Mouse (Mus musculus): ENCODE data around the gene Ptprd. TPM values are rescaled to one million over a fixed set of nuclear protein-coding genes. Genes with fewer than 3 reads are reported as not detected.
A peak's percentile ranks its signal among the peaks of the same experiment; 100 is the strongest.

Ptprd gene
- total RNA-seq, 1 experiment, result 1.3 TPM

GRCm38 (mm10) chr4:77535601-77536000 lies 676.2 kb downstream of the Ptprd start:
- Histone ChIP-seq H3K9ac (ENCODE audit: insufficient read depth, low read depth, low read length, poor library complexity, severe bottlenecking) (no peak overlapping the region), H3K27ac (ENCODE audit: insufficient read depth, low read depth, low read length, poor library complexity, severe bottlenecking) (no peak overlapping the region), H3K4me1 (ENCODE audit: control insufficient read depth in 2 of 2, insufficient read depth in 2 of 2, low read length in 2 of 2, poor library complexity in 1 of 2) (no peaks in the 10 kb centered on the region), H3K4me3 (ENCODE audit: insufficient read depth in 1 of 2, low read depth in 1 of 2, low read length in 2 of 2, poor library complexity in 1 of 2, severe bottlenecking in 1 of 2) (no peak overlapping the region), H3K36me3 (ENCODE audit: control insufficient read depth, insufficient read depth, low read length, poor library complexity, severe bottlenecking) (no peaks in the 10 kb centered on the region), H3K9me3 (ENCODE audit: control insufficient read depth, insufficient read depth, low read depth, low read length) (no peaks in the 10 kb centered on the region)
- DNase-seq (ENCODE audit: low read depth, low spot score), result no peak
- TF ChIP-seq CHD2 (IDR thresholded peaks at IDR 0.05; ENCODE audit: low read depth, low read length) (no peak), ZNF384 (IDR thresholded peaks at IDR 0.05; ENCODE audit: low read depth, low read length) (no peak), MAFK (IDR thresholded peaks at IDR 0.05; ENCODE audit: insufficient read depth, low read depth, low read length) (no peak), HCFC1 (IDR thresholded peaks at IDR 0.05; ENCODE audit: borderline replicate concordance, insufficient read depth, low read length) (no peak), ZC3H11A (IDR thresholded peaks at IDR 0.05; ENCODE audit: borderline replicate concordance, low read depth, low read length) (no peak)
- in situ Hi-C loops (cut with MboI; ENCODE audit: low sequenced_read_pairs in 2 of 2, unreplicated experiment in 2 of 2), result loop anchor here in 1 of 2 experiments (25.0 kb wide), 1 partner anchor 448 kb away; no protein-coding TSS in a partner anchor

GRCm38 (mm10) chr4:77534553-77534952 lies 677.2 kb downstream of the Ptprd start:
- H3K9me3 ChIP-seq (ENCODE audit: control insufficient read depth, insufficient read depth, low read depth, low read length), result no peaks in the 10 kb centered on the region
- in situ Hi-C loops (cut with MboI; ENCODE audit: low sequenced_read_pairs in 2 of 2, unreplicated experiment in 2 of 2), result loop anchor here in 1 of 2 experiments (25.0 kb wide), 1 partner anchor 447 kb away; no protein-coding TSS in a partner anchor
- H3K36me3 ChIP-seq (ENCODE audit: control insufficient read depth, insufficient read depth, low read length, poor library complexity, severe bottlenecking), result no peaks in the 10 kb centered on the region

GRCm38 (mm10) chr4:77519166-77519565 lies 692.6 kb downstream of the Ptprd start:
- no peak overlapping the region for H3K4me3 ChIP-seq (ENCODE audit: insufficient read depth in 1 of 2, low read depth in 1 of 2, low read length in 2 of 2, poor library complexity in 1 of 2, severe bottlenecking in 1 of 2)
- no peaks in the 10 kb centered on the region for H3K4me1 ChIP-seq (ENCODE audit: control insufficient read depth in 2 of 2, insufficient read depth in 2 of 2, low read length in 2 of 2, poor library complexity in 1 of 2)
- no peaks in the 10 kb centered on the region for H3K9me3 ChIP-seq (ENCODE audit: control insufficient read depth, insufficient read depth, low read depth, low read length)
- TF ChIP-seq ZC3H11A (IDR thresholded peaks at IDR 0.05; ENCODE audit: borderline replicate concordance, low read depth, low read length) (peak; percentile 74), HCFC1 (IDR thresholded peaks at IDR 0.05; ENCODE audit: borderline replicate concordance, insufficient read depth, low read length) (no peak), CHD2 (IDR thresholded peaks at IDR 0.05; ENCODE audit: low read depth, low read length) (no peak)
- H3K36me3 ChIP-seq (ENCODE audit: control insufficient read depth, insufficient read depth, low read length, poor library complexity, severe bottlenecking), result no peaks in the 10 kb centered on the region
- no peak overlapping the region for H3K27ac ChIP-seq (ENCODE audit: insufficient read depth, low read depth, low read length, poor library complexity, severe bottlenecking)
- in situ Hi-C loops (cut with MboI; ENCODE audit: low sequenced_read_pairs in 2 of 2, unreplicated experiment in 2 of 2), result no loop called here
- peak; percentile 22 for DNase-seq (ENCODE audit: low read depth, low spot score)
- H3K9ac ChIP-seq (ENCODE audit: insufficient read depth, low read depth, low read length, poor library complexity, severe bottlenecking), result no peak overlapping the region

More at GRCm38 (mm10) chr4:77534553-77534952, 677.2 kb downstream of the Ptprd start:
- H3K9ac ChIP-seq (ENCODE audit: insufficient read depth, low read depth, low read length, poor library complexity, severe bottlenecking), result no peak overlapping the region
- DNase-seq (ENCODE audit: low read depth, low spot score), result no peak
- H3K4me1 ChIP-seq (ENCODE audit: control insufficient read depth in 2 of 2, insufficient read depth in 2 of 2, low read length in 2 of 2, poor library complexity in 1 of 2), result no peaks in the 10 kb centered on the region
- no peak overlapping the region for H3K4me3 ChIP-seq (ENCODE audit: insufficient read depth in 1 of 2, low read depth in 1 of 2, low read length in 2 of 2, poor library complexity in 1 of 2, severe bottlenecking in 1 of 2)
- no peak overlapping the region for H3K27ac ChIP-seq (ENCODE audit: insufficient read depth, low read depth, low read length, poor library complexity, severe bottlenecking)
- TF ChIP-seq ZC3H11A (IDR thresholded peaks at IDR 0.05; ENCODE audit: borderline replicate concordance, low read depth, low read length), result no peak
- no peak for TF ChIP-seq HCFC1 (IDR thresholded peaks at IDR 0.05; ENCODE audit: borderline replicate concordance, insufficient read depth, low read length)
- TF ChIP-seq CHD2 (IDR thresholded peaks at IDR 0.05; ENCODE audit: low read depth, low read length), result no peak
- no peak for TF ChIP-seq ZNF384 (IDR thresholded peaks at IDR 0.05; ENCODE audit: low read depth, low read length)
- no peak for TF ChIP-seq MAFK (IDR thresholded peaks at IDR 0.05; ENCODE audit: insufficient read depth, low read depth, low read length)

- in situ Hi-C loops (cut with MboI; ENCODE audit: low sequenced_read_pairs in 2 of 2, unreplicated experiment in 2 of 2), result no loop called here
- no peak for DNase-seq (ENCODE audit: low read depth, low spot score)
- Histone ChIP-seq H3K27ac (ENCODE audit: insufficient read depth, low read depth, low read length, poor library complexity, severe bottlenecking) (no peak overlapping the region), H3K4me3 (ENCODE audit: insufficient read depth in 1 of 2, low read depth in 1 of 2, low read length in 2 of 2, poor library complexity in 1 of 2, severe bottlenecking in 1 of 2) (no peak overlapping the region), H3K9me3 (ENCODE audit: control insufficient read depth, insufficient read depth, low read depth, low read length) (no peaks in the 10 kb centered on the region), H3K9ac (ENCODE audit: insufficient read depth, low read depth, low read length, poor library complexity, severe bottlenecking) (no peak overlapping the region), H3K4me1 (ENCODE audit: control insufficient read depth in 2 of 2, insufficient read depth in 2 of 2, low read length in 2 of 2, poor library complexity in 1 of 2) (no peaks in the 10 kb centered on the region), H3K36me3 (ENCODE audit: control insufficient read depth, insufficient read depth, low read length, poor library complexity, severe bottlenecking) (no peaks in the 10 kb centered on the region)
- TF ChIP-seq CHD2 (IDR thresholded peaks at IDR 0.05; ENCODE audit: low read depth, low read length) (no peak), ZNF384 (IDR thresholded peaks at IDR 0.05; ENCODE audit: low read depth, low read length) (no peak), MAFK (IDR thresholded peaks at IDR 0.05; ENCODE audit: insufficient read depth, low read depth, low read length) (no peak), ZC3H11A (IDR thresholded peaks at IDR 0.05; ENCODE audit: borderline replicate concordance, low read depth, low read length) (no peak), HCFC1 (IDR thresholded peaks at IDR 0.05; ENCODE audit: borderline replicate concordance, insufficient read depth, low read length) (no peak)
These were observed 697.7 kb downstream of the Ptprd start for GRCm38 (mm10) chr4:77513914-77514628.
